Mouse (Mus musculus): Measurements from ENCODE around the gene Zdhhc1.

The Zdhhc1 gene

GRCm38 (mm10) chr8:105496439-105497180 lies at the start of gene Zdhhc1:
Zdhhc1 (minus strand) TSS chr8:105496902.
- peak; percentile 41 for DNase-seq (ENCODE audit: extremely low read depth, low read depth)

DNA sequence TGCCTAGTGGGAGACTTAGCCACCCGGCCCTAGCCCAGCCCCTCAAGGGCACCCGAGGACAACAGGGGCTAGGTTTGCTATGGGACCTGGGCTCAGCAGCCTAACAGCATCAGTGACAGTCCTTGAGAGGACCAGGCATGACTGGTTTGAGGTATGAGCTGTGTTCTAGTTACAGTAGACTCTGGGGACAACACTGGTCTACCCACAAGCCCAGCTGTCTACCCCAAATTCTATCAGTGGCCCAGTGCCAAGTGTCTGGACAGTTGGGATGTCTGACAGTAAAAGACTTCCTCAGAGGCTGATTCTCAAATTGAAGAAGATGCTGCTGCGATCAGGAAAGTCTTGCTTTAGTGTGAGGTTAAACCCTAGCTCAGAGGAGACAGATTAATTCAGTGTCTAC lies 48.5 kb upstream of the Zdhhc1 start:
- DNase-seq (ENCODE audit: extremely low read depth, low read depth), result no peak

DNA sequence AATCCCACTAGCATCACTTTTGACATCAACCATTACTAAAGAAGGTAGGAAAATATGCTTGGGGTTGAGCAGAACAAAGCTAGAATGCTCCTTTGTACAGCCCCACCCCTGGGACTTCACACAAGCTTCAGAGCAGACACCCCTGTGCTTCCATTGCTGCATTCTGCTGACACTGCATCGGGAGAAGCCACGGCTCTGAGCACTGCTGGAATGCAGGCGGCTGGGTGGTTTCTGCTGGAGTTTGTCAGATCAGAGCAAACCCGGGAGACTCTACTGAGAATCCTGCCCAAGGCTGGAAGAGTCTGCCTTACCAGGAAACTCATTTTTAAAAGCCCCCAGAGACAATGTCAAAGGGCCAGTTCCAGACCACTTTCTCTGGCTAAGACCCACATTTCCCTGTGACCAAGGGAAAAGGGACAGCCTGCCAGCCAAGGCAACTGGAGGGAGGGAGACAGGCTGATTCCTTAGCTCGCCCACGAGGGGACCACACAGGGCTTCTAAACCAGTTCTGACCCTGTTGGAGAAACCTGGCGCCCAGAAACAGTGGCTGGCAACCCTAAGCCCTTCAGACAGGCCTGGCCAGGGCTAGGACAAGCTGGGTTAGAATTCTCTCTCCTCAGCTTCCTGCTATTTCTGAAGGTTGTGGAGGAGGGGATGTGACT lies 48.0 kb upstream of the Zdhhc1 start:
- DNase-seq (ENCODE audit: extremely low read depth, low read depth), result no peak

GRCm38 (mm10) chr8:105543703-105544102 lies 47.0 kb upstream of the Zdhhc1 start:
- peak; percentile 63 for DNase-seq (ENCODE audit: extremely low read depth, low read depth)

DNA sequence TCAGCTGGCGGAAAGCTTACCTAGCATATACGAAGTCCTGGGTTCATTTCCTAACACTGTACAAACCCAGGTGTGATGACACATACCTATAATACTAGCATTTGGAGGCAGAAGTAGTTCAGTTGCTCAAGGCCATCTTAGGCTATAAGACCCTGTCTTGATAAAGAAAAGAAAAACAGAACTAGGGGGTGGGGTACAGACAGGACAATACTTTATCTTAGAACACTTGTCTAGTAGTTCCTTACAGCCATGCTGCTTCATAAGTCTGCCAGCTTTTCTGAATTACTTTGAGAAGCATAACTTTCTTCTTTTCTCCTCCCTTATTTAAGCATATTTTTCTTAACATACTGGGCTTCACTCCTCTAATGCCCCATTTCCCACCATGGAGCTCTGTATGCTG lies 46.1 kb upstream of the Zdhhc1 start:
- peak; percentile 71 for DNase-seq (ENCODE audit: extremely low read depth, low read depth)

DNA sequence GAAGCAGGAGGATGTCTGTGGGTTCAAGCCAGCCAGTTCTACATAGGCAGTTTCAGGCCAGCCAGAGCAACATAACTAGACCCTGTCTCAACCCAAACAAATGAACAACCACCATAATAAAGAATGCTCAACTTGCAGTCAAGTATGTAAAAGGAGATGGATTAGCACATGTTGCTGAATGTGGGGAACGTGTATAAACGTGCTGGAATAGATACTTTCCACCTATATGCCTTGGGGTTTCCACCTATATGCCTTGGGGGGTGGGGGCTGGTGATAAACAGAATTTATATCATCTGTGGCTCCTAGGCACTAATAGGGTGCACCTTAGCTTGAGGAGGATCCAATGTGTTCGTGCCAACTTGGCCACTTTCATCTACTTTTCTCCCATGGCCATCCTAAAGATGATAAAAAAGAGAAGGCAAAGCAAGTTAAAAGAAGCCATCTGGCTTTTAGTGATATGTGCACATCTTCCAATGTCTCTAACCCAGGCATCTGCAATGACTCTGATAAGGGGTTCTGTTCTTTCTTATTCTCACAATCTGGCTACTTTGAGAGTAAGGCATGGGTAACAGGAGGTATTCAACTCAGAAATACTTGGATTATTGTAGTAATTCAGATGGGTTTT lies 45.4 kb upstream of the Zdhhc1 start:
- DNase-seq (ENCODE audit: extremely low read depth, low read depth), result peak; percentile 90

- DNase-seq (ENCODE audit: extremely low read depth, low read depth), result no peak
Measured at GRCm38 (mm10) chr8:105538940-105539339, 42.2 kb upstream of the Zdhhc1 start.

DNA sequence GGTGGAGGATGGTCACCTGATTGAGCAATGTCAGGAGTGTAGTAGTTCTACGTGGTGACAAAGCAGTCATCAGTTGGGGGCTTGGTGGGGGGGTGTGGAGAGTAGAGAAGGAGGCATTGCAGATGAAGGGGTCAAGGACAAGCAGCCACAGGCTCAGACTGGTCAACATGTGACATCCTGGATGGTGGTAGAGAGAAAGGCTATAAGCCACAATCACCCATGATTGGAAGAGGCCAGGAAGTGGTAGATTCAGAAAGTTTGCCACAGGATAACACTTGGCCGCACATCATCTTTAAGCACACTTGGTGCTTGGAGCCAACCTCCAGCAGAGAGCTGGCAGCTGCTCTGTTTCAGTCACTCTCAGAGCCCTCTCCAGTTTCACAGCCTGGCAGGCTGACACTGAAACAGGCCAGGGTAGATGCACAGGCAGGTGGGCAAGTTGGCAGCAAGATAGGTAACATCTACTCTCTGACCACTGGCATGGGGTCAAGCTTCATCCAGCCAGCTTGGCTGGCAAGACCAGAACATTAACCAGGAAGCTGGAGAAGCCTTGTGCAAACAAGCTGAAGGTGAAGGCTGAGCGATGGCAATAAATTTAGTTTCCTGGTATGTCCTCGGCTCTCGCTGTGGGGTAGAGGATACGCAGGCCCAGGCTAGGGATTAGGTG lies 40.4 kb upstream of the Zdhhc1 start:
- no peak for DNase-seq (ENCODE audit: extremely low read depth, low read depth)

DNA sequence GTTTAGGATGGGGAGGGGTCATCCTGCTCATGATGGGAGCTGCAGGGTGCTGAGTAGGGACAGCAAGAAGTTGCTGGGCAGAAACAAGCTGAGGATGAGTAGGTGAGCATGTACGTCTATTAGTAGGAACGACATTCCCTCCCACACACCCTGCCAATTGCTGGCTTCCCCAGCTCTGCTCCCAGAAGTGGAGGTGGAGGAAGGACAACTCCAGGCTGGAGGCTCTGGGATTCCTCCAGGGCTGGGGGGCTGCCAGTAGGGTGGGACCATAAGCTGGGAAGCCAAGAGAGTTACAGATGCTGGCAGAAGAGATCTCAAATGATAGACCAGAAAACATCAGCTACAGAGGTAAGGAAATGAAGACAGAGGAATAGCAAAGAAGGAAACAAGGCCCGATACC lies 39.8 kb upstream of the Zdhhc1 start:
- no peak for DNase-seq (ENCODE audit: extremely low read depth, low read depth)

GRCm38 (mm10) chr8:105533892-105534329 lies 37.2 kb upstream of the Zdhhc1 start:
- DNase-seq (ENCODE audit: extremely low read depth, low read depth), result peak; percentile 65

DNA sequence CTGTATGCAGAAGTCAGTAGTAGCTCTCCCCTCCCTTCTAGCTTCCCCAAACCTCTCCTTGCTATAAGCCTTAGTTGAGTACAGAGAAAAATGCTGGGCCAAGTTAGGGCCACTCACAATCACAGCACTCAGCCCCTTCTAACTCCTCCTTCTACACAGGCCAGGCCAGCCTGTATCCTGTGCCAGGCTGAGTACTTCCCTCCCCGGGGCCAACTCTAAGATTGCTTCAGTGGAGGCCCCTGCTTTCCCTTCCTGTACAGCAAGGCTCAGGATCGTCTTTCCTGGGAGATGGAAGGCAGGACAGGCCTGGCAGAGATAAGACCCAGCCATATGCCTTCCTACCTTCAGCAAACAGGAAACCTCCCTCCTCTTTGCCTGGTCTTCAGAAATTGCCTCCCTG lies 36.7 kb upstream of the Zdhhc1 start:
- no peak for DNase-seq (ENCODE audit: extremely low read depth, low read depth)

- DNase-seq (ENCODE audit: extremely low read depth, low read depth), result peak; percentile 41
Measured at GRCm38 (mm10) chr8:105531774-105532173, 35.1 kb upstream of the Zdhhc1 start.

GRCm38 (mm10) chr8:105529271-105529670 lies 32.6 kb upstream of the Zdhhc1 start:
- no peak for DNase-seq (ENCODE audit: extremely low read depth, low read depth)

GRCm38 (mm10) chr8:105528206-105528605 lies 31.5 kb upstream of the Zdhhc1 start:
- no peak for DNase-seq (ENCODE audit: extremely low read depth, low read depth)

DNA sequence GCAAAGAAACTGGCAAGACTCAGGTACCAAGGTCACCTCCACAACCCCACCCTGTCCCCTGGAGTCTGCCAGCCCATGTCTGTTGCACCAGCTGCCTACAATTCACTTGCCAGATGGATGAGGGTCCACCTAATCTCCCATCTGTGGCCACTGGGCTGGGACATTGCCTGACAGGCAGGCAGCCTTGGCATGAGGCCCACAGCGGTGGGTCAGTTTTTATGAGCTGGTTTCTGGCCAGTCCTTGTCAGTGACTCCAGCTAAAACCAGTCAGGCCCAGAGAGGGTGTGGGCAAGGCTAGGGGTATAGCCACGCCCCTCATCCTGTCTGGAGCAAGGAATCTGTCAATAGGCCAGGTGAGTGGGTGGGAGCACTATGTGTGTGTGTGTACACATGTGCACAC lies 30.4 kb upstream of the Zdhhc1 start:
- DNase-seq (ENCODE audit: extremely low read depth, low read depth), result no peak

DNA sequence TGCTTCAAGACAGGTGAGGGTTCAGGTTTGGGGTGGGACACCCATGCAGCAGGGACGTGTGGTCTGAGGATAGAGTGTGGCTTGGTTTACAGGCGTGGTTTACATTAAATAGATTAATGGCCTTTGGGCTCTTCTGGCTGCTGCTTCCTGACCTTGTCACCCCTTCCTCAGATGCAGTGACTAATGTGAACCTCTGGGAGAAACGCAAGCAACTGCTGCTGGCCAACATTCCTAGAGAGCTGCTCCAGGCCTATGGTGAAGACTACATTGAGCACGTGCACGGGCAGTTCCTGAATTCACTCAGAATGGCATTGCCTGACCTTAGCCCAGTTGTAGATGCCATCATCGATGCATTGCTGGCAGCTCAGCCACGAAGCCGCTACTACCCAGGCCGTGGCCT lies 26.2 kb upstream of the Zdhhc1 start:
- DNase-seq (ENCODE audit: extremely low read depth, low read depth), result no peak

GRCm38 (mm10) chr8:105521995-105522769 lies 25.5 kb upstream of the Zdhhc1 start:
- DNase-seq (ENCODE audit: extremely low read depth, low read depth), result no peak

DNA sequence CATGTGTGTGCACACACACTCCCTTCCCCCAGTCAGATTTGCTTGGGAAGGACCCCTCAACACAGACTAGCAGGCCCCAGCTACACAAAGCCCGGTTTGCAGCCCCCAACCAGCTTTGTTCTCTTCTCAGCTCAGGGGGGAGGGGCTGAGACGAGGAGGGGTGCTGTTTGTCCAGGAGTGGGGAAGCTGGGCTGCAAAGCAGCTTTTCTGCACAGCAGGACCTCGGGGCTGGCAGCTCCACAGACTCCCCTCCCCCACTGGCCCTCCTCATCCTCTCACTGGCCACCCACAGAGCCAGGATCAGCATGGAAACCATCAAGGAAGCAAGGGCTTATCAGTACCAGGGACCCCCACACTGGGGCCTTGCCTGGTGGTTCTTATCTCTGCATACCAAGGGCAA lies 24.4 kb upstream of the Zdhhc1 start:
- DNase-seq (ENCODE audit: extremely low read depth, low read depth), result no peak

DNA sequence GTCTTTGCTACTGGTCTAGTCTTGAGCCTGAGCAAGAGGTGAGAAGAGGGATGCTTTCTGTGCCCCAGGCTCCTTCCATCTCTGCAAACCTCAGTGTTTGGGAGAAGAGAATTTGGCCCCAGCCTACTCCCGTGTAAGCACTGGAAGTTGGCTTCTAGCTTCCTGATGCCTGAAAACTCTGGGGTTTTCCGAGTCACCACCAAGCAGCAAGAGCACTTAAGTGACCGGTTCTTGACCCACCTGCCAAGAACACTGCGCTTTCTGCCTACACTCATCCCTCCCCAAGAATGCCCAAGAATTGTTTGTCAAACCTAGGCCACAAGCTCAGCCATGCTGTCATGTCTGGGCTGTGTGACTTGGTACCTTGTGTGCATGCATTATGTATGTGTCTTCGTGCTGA lies 23.8 kb upstream of the Zdhhc1 start:
- no peak for DNase-seq (ENCODE audit: extremely low read depth, low read depth)

DNA sequence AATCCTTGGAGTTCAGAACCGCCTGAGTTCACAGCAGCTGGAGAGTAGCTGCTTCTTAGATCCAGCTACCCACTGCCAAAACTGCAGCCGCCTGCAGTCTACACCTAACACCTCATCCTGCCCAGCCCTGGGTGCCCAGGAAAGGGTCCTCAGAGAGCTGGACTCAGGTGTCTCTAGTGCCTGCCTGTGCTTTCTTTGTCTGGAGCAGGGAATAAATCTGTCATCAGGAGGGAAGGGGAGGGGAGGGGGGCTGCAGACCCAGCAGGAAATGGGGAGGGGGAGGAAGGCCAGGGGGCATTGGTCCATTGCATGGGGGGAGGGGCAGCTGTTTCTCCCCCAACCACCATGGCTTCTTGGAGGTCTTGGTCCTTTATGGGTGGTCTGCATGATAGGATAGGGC lies 22.9 kb upstream of the Zdhhc1 start:
- no peak for DNase-seq (ENCODE audit: extremely low read depth, low read depth)
